In the genomic region with DNA sequence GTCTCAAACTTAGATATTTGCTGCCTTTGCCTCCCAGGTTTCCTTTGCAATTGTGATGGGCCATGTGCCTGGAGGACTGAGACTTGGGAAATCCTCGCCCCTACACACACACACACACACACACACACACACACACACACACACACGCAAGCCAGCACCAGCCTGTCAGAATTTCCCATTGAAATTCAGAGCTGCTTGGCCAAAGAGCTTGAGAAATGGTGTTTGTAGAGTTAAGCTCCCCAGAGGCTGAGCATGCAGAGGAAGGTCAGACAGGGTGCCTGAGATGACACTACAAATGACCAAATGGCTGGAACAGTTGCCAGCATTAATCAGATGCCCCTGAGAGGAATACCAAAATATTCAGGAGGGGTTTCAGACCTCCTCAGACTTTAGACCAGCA, we compare ENCODE assay signal across 15 mouse cellular contexts.
"Had no signal": no experiment of that assay in that cellular context is flagged by ENCODE, and none has a peak within 500 bp of the region (broad histone marks: within the 10 kb centered on the region; RNA-seq: fewer than 3 reads in every experiment).

No protein-coding gene starts in this region.

- H3K4me3 ChIP-seq: kidney, embryonic 15.5 days; limb, embryonic 13.5 days; lung, embryonic 15.5 days; midbrain, embryonic 15.5 days had no signal

- H3K27ac ChIP-seq: hindbrain, postnatal 0 days; kidney, embryonic 15.5 days; limb, embryonic 13.5 days; lung, embryonic 15.5 days; macrophage; midbrain, embryonic 15.5 days had no signal

- H3K36me3 ChIP-seq: kidney, embryonic 15.5 days; limb, embryonic 13.5 days; lung, embryonic 15.5 days; midbrain, embryonic 15.5 days had no signal

- DNase-seq: kidney, adult 11 months; left cerebral cortex, postnatal 4 days; lung, postnatal 14 days; right cerebral cortex, postnatal 4 days; spleen, adult 18-20 months; thymus, adult 2 months; thymus, postnatal 36 days had no signal

- H3K27me3 ChIP-seq: kidney, embryonic 15.5 days; lung, embryonic 15.5 days; megakaryocyte, embryonic 14.5 days; midbrain, embryonic 15.5 days had no signal

- H3K4me1 ChIP-seq: kidney, embryonic 15.5 days; lung, embryonic 15.5 days had no signal

- ATAC-seq: hindbrain, postnatal 0 days; midbrain, embryonic 15.5 days had no signal

- H3K4me2 ChIP-seq: kidney, embryonic 15.5 days; limb, embryonic 13.5 days; lung, embryonic 15.5 days; midbrain, embryonic 11.5 days; midbrain, embryonic 15.5 days had no signal

- H3K9me3 ChIP-seq: kidney, embryonic 15.5 days; limb, embryonic 13.5 days; lung, embryonic 15.5 days; megakaryocyte, embryonic 14.5 days; midbrain, embryonic 15.5 days had no signal

- H3K9ac ChIP-seq: kidney, embryonic 15.5 days; limb, embryonic 13.5 days; lung, embryonic 15.5 days; midbrain, embryonic 15.5 days had no signal
